Mouse (Mus musculus) gastrocnemius, adult 8-10 months (tissue): ENCODE measurements around the gene Tbc1d14. TPM values are rescaled to one million over a fixed set of nuclear protein-coding genes. Genes with fewer than 3 reads are reported as not detected.

ENCODE experiments used
- DNase-seq, 2 experiments: peaks; one replicate each; pipeline ENCODE4 v3.0.0; 2022; ENCODE audit warnings: low spot score in 2 of 2
- total RNA-seq, 4 experiments: library from RNA; stranded (reverse); gene quantifications; 2 replicates each; pipeline ENCODE4 v1.2.4; 2022

Tbc1d14 gene
- total RNA-seq, 4 experiments from 2014 or later, result 13.9 to 15.2 (median 15.1) TPM

DNA sequence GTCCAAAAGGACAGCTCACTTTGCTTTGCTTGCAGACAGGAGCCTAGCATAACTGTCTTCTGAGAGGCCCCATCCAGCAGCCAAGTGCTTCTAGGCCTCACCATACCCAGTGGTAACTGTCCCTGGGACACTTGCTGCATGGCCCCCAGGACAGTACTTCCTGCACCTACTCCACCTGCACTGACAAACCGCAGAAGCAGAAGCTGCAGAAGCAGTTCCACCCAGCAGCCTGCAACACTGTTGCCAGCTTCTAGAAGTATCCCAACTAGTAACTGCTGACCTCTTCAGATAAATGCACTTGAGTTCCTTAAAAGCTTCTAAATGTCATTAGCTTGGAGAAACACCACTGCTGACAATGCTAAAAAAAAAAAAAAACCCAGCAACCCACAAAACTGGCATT lies 78.0 kb downstream of the Tbc1d14 start:
- no peak for DNase-seq

- no peak for DNase-seq
These were observed 82.1 kb downstream of the Tbc1d14 start for GRCm38 (mm10) chr5:36510956-36511355.

GRCm38 (mm10) chr5:36508351-36508750 lies 84.7 kb downstream of the Tbc1d14 start:
- no peak for DNase-seq

DNA sequence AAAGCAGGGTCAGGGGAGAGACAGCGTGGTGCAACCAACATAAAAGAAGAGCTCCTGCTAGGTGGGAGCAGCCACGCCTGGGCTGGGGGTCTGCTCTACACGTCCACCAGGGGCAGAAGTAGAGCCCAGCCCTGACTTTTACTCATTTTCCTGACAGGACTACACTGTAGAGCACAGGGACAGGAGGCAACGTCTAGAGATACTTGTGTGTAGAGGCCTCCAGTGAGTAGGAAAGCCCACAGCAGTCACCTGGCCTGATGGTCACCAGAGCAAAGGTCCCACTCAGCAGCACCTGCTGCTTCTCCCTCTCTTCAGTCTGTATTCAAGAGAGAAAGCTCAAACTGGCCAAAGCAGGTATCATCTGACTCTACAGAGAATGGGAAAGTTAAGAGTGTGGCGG lies 87.4 kb downstream of the Tbc1d14 start:
- no peak for DNase-seq

- no peak for DNase-seq
These were observed 87.8 kb downstream of the Tbc1d14 start for GRCm38 (mm10) chr5:36505235-36505634.

- DNase-seq, result no peak
These were observed 98.4 kb downstream of the Tbc1d14 start for GRCm38 (mm10) chr5:36494709-36495108.

GRCm38 (mm10) chr5:36493919-36494318 lies 99.2 kb downstream of the Tbc1d14 start:
- no peak for DNase-seq

DNA sequence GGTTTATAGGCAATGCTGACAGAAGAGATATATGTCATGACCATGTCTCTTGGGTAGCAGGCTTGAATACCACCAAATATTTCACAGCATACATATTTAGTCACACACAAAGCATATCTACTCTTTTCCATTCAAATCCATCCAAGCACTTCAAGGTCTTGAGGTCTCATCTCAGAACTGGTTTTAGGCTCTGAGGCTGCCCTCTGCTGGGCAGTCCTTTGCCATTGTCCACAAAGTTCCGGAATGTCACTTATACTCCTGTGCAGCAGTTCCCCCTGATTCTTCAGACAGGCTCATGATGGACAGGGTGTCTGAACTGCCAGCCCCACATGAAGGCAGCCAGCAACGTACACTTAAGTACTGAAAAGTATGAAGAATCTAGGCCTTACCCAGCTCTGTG lies 103.9 kb downstream of the Tbc1d14 start:
- DNase-seq, result no peak

GRCm38 (mm10) chr5:36485306-36485705 lies 107.8 kb downstream of the Tbc1d14 start:
- no peak for DNase-seq

DNA sequence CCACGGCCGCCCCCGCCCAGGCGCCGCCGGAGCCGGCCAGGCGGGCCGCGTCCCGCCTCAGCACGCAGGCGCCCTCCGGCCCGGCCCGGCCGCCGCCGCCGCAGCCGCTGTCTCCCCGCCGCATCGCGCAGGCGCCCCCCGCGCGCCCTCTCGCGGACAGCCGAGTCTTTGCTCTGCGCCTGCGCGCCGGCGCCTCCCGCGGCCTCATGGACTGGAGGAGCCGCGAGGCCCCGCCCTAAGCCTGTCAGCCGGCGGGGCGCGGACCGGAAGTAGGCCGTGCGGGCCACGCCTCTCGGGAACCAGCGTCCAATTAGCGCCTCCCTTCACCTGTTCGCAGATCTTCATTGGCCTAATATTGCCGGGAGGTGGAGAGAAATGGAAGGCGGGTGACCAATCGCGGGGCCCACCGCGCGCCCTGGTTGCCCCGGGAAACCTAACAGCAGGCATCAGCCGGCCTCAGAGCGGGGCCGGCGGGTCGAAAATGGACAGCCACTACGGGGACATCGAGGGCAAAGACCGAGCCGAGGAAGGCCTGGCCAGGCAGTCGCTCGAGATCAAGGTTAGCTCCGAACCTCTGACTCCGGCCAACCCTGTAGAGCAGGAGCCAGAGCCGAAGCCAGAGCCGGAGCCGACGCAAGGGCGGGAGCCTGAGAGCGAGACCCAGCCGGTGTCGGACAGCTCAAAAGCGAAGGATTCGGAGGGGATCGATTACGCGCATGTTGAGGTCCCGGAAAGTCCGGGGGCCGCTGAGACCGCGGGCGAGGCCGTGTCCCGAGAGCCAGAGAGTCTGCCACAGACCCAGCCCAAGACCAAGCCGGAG lies 108.7 kb downstream of the Tbc1d14 start, which contains the start of the genes Tada2b and Ccdc96:
TSS of gene Tada2b (minus strand) at position 115 of the 820 bp plus-strand sequence.
TSS of gene Ccdc96 (plus strand) at position 418 of the 820 bp plus-strand sequence.
- peak; percentile 97 to 99 for DNase-seq

DNA sequence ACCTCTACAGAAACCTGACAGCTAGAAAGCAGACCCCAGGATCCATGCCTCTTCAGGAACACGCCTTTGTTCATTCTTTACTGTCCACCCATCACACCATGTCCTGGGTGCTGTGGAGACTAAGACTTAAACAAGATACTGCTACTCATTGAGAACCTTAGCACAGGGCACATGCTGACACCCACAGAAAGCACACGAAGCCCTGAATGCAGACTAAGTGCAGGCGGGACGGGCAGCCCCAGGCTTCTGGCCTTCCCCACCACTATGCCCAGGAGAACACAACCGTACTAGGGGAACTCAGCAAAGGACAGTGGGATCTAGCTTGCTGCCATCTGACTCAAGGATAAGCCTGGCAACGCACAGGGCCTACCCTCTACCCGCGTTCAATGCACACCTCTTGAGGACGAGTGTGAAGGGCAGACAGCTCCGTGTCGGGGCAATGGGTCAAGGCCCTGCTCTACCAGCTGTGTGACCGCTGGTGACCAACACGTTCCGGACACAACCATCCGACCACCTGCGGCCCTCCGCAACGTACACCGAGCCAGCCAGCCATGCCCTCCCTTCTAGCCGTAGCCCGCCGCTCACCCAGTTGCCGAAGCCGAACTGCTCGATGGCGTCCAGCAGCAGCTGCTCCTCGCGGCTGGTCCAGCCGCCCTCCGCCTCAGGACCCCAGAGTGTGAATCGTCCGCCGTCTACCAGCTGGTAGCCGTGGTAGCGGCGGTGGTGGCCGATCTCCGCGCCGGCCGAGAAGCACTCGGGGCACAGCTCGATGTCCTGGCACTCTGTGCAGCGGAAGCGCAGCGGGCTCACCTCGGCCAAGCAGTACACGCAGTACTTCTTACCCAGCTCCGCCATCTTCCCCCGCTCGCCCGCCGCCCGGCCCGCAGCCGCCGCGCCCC lies 109.6 kb downstream of the Tbc1d14 start:
- DNase-seq, result peak; percentile 23 to 47

- no peak for DNase-seq
These were observed 112.0 kb downstream of the Tbc1d14 start for GRCm38 (mm10) chr5:36481114-36481513.

GRCm38 (mm10) chr5:36480398-36480797 lies 112.7 kb downstream of the Tbc1d14 start:
- DNase-seq, result no peak

DNA sequence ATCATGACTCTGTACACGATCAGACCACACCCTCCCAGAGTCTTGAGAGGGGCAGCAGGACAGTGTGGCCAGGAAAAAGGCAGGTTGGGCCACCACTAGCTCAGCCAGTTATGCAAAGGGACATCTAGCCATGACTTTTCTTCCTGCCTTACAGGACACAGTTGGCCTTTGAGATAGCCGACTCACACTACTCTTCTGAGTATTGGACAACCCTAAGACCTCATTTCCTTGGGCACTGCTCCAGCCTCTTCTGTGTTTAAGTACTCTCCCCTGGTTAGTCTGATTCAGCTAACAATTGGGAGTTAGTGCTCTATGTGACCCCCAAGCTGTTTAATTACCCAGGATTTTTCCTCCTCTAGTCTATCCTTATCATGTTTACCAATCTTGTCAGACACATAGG lies 113.3 kb downstream of the Tbc1d14 start:
- DNase-seq, result no peak

DNA sequence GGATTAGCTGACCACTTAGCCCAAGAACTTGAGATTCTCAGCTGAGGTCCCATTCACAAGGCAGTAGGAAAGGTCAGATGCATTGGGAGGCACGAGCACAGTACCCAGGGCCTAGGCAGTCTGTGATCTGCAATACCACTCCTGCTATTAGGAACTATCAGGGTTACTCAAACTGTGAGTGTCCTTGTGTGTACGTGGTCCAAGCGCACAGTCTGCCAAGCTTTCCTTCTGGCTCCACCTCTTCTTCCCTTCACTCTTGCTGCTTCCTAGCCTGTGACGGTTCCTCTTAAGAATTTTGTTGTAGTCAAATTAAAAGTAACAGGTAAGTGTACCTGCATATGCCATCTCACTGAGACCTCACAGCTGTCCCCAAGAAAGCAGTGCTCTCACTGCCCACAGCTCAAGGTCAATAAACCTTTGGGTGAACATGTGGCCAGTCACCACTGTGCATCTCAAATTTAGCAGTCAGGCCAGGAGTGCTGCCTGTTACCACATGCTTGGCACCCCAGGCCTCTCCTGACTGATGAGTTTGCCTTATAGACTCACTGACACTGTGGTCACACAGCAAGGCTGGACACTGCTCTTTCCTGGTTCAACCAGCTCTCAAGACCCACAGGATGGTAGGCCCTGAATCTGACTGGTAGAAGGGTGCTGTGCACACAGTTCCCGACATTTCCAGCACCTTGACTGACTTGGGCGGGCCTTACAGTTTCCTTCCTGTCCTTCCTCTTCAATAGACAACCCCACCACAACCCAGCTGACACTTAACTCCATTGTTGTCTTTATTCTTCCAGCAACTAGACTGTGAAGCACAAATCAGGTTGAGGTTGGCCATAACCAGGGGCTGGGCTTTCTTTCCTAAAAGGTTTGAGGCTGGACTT lies 114.3 kb downstream of the Tbc1d14 start:
- DNase-seq, result peak in 1 of 2 experiments; percentile 47

GRCm38 (mm10) chr5:36477486-36477885 lies 115.6 kb downstream of the Tbc1d14 start:
- no peak for DNase-seq

DNA sequence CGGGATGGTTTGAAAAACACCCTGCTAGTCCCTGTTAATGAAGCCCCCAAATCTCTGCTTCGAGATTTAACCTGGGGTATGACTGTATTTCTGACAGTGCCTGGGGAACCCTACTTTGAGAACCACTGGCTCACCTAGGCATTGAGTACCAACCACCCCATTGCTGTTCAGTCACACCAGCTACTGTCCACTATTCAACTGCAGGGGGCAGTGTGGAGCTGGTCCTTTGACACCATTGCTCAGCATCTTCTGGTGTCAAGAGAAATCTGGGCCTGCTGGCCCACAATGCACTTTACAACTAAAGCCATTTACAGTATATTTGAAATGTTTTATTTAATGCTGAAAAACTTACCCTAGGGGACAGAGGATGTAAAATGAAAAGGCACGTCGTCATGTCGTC lies 118.8 kb downstream of the Tbc1d14 start:
- DNase-seq, result peak; percentile 33 to 54

DNA sequence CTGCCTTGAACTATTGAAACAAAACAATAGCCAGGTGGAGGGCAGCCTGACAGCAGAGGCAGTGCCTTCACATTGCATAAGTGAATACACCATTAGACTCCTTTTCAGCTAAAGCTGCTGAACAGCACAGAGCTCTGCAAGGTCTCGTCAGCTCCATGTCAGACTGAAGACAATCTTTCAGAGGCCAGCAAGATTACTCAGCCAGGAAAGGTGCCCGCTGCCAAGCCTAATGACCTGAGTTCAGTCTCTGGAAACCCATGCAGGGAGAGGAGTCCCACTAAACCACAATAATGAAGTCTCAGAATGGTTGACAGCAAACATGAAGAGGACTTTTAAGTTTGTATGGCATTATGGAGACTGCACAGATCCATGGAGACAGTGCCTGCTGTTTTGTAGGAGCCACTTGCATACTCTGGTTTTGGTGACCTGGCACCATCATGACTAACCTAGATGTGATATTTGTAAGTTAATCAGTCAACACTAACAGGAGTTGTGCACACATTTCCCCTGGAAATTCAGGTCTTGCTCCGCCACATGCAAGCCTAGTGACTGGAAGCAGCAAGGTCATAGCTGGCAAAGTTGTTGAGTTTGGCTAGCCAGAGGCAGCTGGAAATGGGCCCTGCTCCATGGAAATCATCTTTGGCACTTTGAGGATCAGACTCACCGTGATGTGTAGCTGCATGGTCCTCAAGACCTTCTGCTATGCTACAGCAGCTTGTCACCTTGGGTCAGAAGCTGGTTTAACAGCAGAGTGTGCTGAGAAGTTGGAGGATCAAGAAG lies 120.0 kb downstream of the Tbc1d14 start:
- no peak for DNase-seq

- DNase-seq, result no peak
These were observed 121.9 kb downstream of the Tbc1d14 start for GRCm38 (mm10) chr5:36471206-36471605.

DNA sequence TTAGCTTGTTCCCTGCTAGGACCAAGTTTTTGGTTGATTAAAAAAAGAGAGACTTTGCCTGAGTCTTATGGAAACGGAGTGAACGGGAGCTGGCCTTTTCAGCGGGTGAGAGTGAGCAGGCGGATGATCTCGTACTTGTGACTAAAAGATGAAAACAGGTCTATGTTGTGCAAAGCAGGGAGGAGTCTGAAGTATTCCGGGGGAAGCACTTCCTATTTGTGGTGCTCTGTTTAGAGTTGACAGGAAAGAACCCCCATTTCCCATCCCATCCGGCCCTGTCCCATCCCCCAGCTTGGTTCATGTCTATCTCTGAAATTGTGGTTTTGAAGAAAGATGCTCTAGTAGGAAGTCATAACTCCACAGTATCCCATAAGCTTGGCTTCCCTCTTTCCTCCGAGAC lies 127.2 kb downstream of the Tbc1d14 start:
- no peak for DNase-seq
